Mouse (Mus musculus) cortical plate, adult 2 months (tissue): ENCODE results near the gene Olfr91.

Experiments
- CTCF ChIP-seq: fragments of 200-500 bp; IDR thresholded peaks from 2 replicates; pipeline ENCODE4 v1.5.1; 2011; ENCODE audit warnings: mild to moderate bottlenecking, control low read depth, low read length; ENCODE audit not compliant: insufficient read depth; ENCODE audit errors: extremely low read depth
- POLR2A ChIP-seq: fragments of 200-500 bp; IDR thresholded peaks from 2 replicates; pipeline ENCODE4 v1.6.1; 2011; ENCODE audit warnings: mild to moderate bottlenecking, low read length, control low read depth; ENCODE audit not compliant: insufficient read depth; ENCODE audit errors: extremely low read depth

DNA sequence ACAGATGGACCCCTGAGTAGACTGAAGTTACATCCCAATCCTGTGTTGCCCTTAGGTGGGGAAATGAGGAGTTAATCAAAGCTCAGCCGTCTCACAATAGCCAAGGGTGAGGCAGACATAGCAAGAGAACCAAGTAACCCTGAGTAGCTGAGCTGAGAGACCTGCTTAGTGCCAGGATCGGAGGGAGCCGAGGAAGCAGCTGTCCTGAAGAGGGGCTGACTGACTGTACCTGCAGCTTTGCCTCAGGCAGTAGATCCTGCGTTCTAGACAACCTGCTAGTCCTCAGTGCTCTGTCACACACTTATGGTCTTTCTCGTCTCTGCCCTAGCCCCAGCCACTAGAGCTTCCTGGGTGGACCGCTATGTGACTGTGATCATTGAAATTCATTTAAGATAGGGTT is 22.9 kb downstream of the Olfr91 start:
- TF ChIP-seq CTCF: no peak
- no peak for TF ChIP-seq POLR2A
